Mouse (Mus musculus) inflammation-experienced regulatory T-cells, adult 6 months (primary cell): Measurements from ENCODE around the gene Pon2. TPM values are rescaled to one million over a fixed set of nuclear protein-coding genes. Genes with fewer than 3 reads are reported as not detected.
A peak's percentile ranks its signal among the peaks of the same experiment; 100 is the strongest.
"Not testable (repeated sequence)": the region's sequence is repeated elsewhere in the genome, so short reads cannot be mapped to it uniquely, and the experiment has no call there.

Experiments
- ATAC-seq: one replicate; pipeline ENCODE4 v1.8.0; 2017
- polyA plus RNA-seq, 3 experiments: library from polyadenylated mRNA; unstranded; fragments of 100-300 nt; shearing (Covaris generic); gene quantifications; one replicate each; pipeline ENCODE4 v1.2.1; 2017

The Pon2 gene
- 10 to 100 TPM; 49.3 to 90.7 (median 60.3) TPM for polyA plus RNA-seq

- ATAC-seq: peak; percentile 61
These were observed at the start of gene Pon2 for GRCm38 (mm10) chr6:5298092-5298554. Gene Pon2, minus strand, starts transcription at chr6:5298455.

GRCm38 (mm10) chr6:5344255-5344654 lies 46.0 kb upstream of the Pon2 start:
- ATAC-seq: no peak

GRCm38 (mm10) chr6:5339283-5339682 lies 41.0 kb upstream of the Pon2 start:
- not testable (repeated sequence) for ATAC-seq

- ATAC-seq: not testable (repeated sequence)
These were observed 40.5 kb upstream of the Pon2 start for GRCm38 (mm10) chr6:5338781-5339180.

GRCm38 (mm10) chr6:5336016-5336415 lies 37.8 kb upstream of the Pon2 start:
- not testable (repeated sequence) for ATAC-seq

GRCm38 (mm10) chr6:5334021-5334420 lies 35.8 kb upstream of the Pon2 start:
- ATAC-seq: no peak

DNA sequence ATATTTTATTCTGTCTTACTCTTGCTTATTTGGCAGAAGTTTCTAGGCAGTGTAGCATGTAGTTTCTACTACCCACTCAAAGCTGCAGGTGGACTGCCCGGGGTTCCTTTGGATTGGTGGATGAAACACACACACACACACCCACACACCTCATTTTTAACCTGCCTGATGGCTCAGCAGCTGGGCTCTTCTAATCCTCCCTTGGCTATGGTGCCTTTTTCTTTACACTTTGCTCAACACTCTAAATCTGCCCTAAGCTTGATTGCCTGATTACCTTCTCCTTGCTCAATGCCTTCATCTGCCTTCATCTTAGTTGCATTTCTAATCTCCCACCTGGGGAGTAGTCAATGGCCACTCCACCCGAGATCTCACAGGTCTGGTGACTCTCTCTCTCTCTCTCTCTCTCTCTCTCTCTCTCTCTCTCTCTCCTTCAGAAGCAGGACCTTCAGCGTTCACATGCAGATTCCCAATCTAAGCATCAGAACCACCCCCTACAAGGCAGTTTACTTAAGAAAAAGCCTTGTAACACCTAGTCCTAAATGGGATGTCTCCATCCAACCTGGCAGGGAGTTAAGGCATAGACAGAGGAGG lies 34.4 kb upstream of the Pon2 start:
- no peak for ATAC-seq

DNA sequence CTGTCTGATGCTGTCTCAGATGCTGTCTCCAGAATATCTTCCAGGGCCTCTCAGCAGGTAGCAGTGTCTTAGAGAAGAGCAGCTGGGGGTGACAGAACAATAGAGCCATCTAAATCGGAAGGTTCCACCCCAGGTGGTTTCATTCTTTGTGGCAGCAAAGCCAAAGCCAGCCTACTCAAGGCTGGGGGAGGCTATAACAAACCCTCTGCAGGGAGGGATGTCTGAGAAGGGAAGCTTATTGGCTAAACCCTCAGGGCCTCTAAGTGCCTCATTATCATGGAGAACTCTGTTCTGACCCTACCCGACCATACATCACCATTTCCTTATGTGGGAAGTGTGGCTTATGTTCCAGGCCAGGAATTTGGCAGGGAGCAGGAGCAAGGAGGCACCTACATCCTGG lies 26.9 kb upstream of the Pon2 start:
- no peak for ATAC-seq

GRCm38 (mm10) chr6:5324101-5324500 lies 25.8 kb upstream of the Pon2 start:
- not testable (repeated sequence) for ATAC-seq

DNA sequence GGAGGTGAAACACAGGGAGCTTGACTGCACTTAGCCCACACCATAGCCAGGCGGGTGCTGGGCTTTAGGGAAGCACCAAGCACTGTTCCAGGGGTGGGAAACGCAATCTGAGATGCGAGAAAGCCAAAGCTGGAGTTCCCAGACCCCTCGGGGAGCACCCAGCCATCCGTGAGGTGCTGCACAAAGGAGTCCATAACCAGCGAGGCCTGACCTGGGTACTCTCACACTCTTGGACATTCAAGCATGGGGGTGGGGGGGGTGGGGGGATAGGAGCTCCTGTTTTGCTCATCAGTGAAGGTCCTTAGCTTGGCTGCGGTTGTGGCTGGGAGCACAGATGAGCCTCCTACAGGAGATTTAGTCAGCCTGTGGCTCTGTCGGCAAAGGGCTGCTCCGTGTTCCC lies 18.4 kb upstream of the Pon2 start:
- ATAC-seq: no peak

GRCm38 (mm10) chr6:5315053-5315759 lies 17.0 kb upstream of the Pon2 start:
- ATAC-seq: no peak

DNA sequence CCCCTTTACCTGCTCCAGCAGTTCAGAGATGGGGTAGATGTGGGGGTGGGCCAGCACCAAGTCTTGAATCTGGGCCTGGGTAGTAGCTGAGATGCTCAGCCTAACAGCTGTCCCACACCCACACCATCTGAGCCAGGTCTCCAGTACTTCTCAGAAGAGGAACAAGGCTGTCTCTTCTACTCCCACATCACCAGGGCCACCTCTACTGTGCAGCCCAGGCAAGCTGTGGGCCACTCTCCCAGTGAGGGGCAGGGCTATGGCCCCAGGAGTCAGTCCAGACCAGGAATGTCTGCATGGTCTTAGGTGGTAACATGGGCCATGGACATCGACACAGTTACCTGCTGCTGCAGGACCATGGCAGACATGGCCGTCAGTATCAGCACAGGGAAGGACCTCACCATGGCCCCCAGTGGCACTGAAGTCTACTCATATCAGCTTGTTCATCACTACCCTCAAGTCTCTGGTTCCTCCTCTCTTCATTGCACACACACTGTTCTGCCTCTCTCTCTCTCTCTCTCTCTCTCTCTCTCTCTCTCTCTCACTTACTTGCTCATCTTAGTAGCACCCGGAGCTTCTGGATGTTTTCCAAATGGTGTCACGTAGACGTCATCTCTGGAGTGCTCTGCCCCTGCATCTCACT lies 15.8 kb upstream of the Pon2 start:
- no peak for ATAC-seq

DNA sequence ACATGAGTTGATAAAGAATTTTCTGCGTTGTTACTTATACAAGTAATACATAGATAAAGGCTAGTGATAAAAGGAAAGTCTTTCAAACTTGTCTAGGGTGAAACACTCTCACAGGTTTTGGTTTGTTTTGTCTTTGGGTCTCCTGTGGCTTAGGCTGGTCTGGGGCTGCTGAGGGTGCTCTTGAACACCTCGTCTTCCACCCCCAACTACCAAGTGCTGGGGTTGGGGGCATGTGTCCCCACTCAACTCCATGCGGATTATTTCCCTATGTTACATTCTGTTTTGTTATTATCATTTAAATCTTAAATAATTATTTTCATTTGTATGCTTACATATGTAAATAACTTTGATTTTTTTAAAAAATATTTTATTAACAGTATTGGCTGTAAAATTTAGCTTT lies 12.2 kb upstream of the Pon2 start:
- no peak for ATAC-seq

DNA sequence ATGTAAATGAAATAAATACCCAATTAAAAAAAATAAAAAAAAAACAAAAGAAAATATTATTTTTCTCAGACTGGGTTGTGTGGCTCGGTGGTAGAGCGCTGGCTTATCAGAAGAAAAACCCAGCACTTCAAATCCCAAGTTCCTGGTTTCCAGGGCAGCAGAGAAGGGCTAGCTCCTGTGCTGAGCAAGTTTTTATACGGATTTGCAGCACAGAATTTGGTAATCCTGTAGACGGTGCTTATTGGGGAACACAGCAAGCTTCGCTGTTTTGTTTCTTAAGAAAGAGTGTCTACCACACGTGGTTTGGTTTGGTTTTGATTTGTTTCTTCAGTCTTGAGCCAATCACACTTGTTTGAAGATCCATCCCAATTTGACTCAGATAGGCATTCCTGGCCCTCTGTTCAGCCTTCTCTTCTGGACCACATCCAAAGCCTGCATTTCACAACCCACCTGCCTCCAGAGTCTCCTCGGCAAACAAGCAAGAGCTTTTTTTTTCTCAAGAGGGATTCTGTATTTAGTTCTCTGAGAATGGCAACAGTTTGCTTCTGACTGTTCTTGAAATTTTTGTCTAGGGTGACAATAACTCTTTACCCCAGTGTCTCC lies 11.4 kb upstream of the Pon2 start:
- ATAC-seq: no peak

DNA sequence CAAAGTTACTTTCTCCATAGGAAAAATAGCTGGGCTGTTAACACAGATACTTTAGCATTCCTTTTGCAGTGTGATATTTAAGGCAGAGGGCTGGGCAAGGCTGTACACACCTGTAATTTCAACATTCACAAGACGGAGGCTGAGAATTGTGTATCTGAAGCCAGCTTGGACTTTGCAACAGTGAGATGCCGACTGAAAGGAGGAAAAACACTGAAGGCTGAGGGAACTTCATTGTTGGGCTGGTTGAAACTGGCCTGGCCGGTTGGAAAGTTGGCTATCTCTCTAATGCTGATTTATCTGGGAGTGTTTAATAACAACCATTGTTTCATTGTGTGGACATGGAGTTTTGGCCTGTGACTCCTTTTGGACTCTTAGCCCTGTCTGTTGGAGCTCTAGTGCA lies 7.7 kb upstream of the Pon2 start:
- no peak for ATAC-seq

DNA sequence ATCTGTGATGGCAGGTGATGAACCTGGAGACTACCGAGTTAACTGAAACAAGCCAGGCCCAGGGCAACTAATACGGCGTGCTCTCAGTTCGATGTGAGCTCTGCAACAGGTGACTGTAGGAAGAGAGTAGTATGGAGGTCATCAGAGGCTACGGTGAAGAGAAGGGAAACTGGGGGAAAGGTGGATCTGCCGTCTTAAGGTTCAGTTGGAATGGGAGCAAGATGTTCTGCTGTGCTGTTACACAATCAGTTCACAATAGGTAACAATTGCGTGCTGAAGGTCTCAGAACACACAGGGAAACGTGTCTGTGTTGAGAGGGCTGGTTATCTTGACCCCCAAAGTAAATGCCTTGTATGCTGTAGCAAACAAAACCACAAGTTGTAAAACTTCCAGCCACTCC lies 6.7 kb upstream of the Pon2 start:
- no peak for ATAC-seq

- ATAC-seq: no peak
These were observed 2.4 kb upstream of the Pon2 start for GRCm38 (mm10) chr6:5300629-5301028.

- ATAC-seq: no peak
These were observed 1.3 kb upstream of the Pon2 start for GRCm38 (mm10) chr6:5299561-5299960.

DNA sequence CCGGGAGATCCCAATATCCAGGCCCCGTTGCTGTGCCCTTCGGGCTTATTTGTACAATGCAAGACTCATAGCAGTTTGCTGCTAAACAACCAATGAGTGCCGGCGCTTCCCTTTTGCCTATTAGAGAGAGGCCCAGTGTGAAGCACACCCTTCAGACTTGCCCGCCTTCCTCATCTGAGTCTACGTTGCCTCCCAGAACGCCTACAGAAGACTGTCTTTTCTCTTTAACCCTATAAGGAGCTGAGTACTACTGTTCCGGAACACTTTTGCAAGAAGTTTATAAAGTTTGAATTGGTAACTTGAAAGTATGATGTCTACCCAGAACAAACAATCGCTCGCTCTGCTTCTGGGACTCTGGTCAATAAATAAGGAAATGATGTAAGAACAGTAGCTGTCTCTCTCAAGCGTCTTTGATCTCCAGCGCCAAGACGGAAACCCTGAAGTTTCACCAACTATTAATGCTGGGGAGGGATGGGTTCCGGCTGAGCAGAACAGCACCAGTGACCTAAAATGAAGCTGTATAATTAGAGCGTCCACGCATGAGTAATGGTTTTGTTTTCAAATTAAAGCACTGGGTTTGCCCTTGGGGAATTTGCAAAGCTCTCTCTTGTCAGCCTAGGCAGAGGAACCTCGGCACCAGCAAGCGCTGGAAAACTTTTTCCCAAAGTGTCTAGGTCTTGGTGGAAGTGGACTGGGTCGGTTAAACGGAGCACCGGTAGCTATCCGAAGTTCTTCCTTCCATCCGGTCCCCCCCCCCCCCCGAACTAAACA lies 749 bp downstream of the Pon2 start:
- peak; percentile 77 for ATAC-seq

- no peak for ATAC-seq
These were observed 2.2 kb downstream of the Pon2 start for GRCm38 (mm10) chr6:5296067-5296466.

DNA sequence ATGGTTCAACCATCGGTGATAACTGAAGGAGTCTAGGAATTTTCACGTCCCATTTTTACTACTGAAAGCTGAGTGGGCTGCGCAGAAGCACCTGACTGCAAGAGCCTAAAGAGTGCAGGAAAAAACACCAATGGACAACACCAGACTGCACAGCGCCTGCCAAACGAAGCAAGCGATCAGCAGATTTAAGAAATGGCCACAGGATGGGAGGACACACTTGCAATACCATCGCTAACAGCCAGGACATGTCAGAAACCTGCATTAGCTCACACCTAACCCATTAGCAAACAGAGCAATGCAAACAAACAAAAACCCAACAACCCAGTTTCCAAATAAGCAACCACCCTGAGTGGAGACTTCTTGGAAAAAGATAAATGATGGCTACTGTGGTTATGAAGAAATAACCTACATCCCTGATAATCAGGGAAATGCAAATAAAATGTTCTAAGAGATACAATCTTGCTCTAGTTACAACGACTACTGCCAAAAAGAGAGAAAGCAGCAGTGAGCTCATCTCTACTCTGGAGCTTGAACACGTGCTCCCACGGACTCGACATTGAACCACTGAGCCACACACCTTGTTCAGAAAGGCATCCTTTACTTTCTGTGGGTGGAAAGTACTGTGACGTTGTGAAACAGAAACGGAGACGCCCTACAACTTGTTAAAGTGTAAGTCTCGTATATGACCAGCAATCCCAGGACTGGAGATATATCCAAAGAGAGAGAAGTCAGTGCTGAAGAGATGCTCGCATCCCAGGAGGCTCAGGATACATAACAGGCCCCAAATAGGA lies 3.4 kb downstream of the Pon2 start:
- peak; percentile 9 for ATAC-seq

GRCm38 (mm10) chr6:5292841-5293240 lies 5.4 kb downstream of the Pon2 start:
- no peak for ATAC-seq
